Mouse (Mus musculus) stomach, postnatal 0 days (tissue): ENCODE measurements around the gene Tfrc.

ENCODE experiments used
- CTCF ChIP-seq: IDR thresholded peaks from 2 replicates; pipeline ENCODE4 v1.5.1; 2016; ENCODE audit warnings: antibody characterized with exemption, low read depth, mild to moderate bottlenecking, moderate library complexity
- EP300 ChIP-seq: optimal IDR thresholded peaks from 2 replicates; pipeline ENCODE3; 2016; ENCODE audit warnings: antibody characterized with exemption

- TF ChIP-seq CTCF (no peak), EP300 (no peak)
Observed at GRCm38 (mm10) chr16:32660095-32660494, 51.4 kb downstream of the Tfrc start.
